Mouse (Mus musculus): ENCODE data around the gene Aox3. TPM values are rescaled to one million over a fixed set of nuclear protein-coding genes. Genes with fewer than 3 reads are reported as not detected.

Gene Aox3
- polyA plus RNA-seq, 1 experiment from 2014 or later = 0.32 TPM

- H3K27me3 ChIP-seq (ENCODE audit: control insufficient read depth, insufficient read depth, low read length) = no peaks in the 10 kb centered on the region
- no peak overlapping the region for H3K4me2 ChIP-seq (replicated peaks)
- WGBS = 90% methylated on average over 8 of the region's 8 CpGs
- no peaks in the 10 kb centered on the region for H3K36me3 ChIP-seq (replicated peaks; ENCODE audit: control insufficient read depth, insufficient read depth)
- H3K4me1 ChIP-seq (replicated peaks; ENCODE audit: control insufficient read depth, insufficient read depth, low read length) = no peaks in the 10 kb centered on the region
- H3K9ac ChIP-seq = no peak overlapping the region
- no peaks in the 10 kb centered on the region for H3K9me3 ChIP-seq (ENCODE audit: control insufficient read depth, low read length)
- no peak overlapping the region for H3K27ac ChIP-seq
- ATAC-seq (ENCODE audit: low FRiP score) (no peak), DNase-seq (ENCODE audit: low spot score) (no peak)
- no peak overlapping the region for H3K4me3 ChIP-seq (replicated peaks; ENCODE audit: low read length)
These were observed 39.3 kb downstream of the Aox3 start for GRCm38 (mm10) chr1:58152247-58152646.

GRCm38 (mm10) chr1:58156747-58157146 lies 43.8 kb downstream of the Aox3 start:
- no peak overlapping the region for H3K4me3 ChIP-seq (replicated peaks; ENCODE audit: low read length)

GRCm38 (mm10) chr1:58169893-58170292 lies 57.0 kb downstream of the Aox3 start:
- H3K4me1 ChIP-seq (replicated peaks; ENCODE audit: control insufficient read depth, insufficient read depth, low read length) = no peaks in the 10 kb centered on the region
- H3K9me3 ChIP-seq (ENCODE audit: control insufficient read depth, low read length) = no peaks in the 10 kb centered on the region
- 89% methylated on average over 6 of the region's 6 CpGs for WGBS
- H3K9ac ChIP-seq = no peak overlapping the region
- no peak overlapping the region for H3K4me2 ChIP-seq (replicated peaks)
- no peak overlapping the region for H3K27ac ChIP-seq
- H3K27me3 ChIP-seq (ENCODE audit: control insufficient read depth, insufficient read depth, low read length) = no peaks in the 10 kb centered on the region
- no peak for ATAC-seq (ENCODE audit: low FRiP score)
- H3K4me3 ChIP-seq (replicated peaks; ENCODE audit: low read length) = no peak overlapping the region
- H3K36me3 ChIP-seq (replicated peaks; ENCODE audit: control insufficient read depth, insufficient read depth) = no peaks in the 10 kb centered on the region
- no peak for DNase-seq (ENCODE audit: low spot score)

More at GRCm38 (mm10) chr1:58156747-58157146, 43.8 kb downstream of the Aox3 start:
- Histone ChIP-seq H3K27me3 (ENCODE audit: control insufficient read depth, insufficient read depth, low read length) (no peaks in the 10 kb centered on the region), H3K27ac (no peak overlapping the region), H3K9me3 (ENCODE audit: control insufficient read depth, low read length) (no peaks in the 10 kb centered on the region), H3K36me3 (replicated peaks; ENCODE audit: control insufficient read depth, insufficient read depth) (no peaks in the 10 kb centered on the region), H3K4me2 (replicated peaks) (no peak overlapping the region), H3K9ac (no peak overlapping the region), H3K4me1 (replicated peaks; ENCODE audit: control insufficient read depth, insufficient read depth, low read length) (no peaks in the 10 kb centered on the region)
- WGBS = 54% methylated on average over 5 of the region's 5 CpGs
- DNase-seq (ENCODE audit: low spot score) (peak; percentile 55), ATAC-seq (ENCODE audit: low FRiP score) (no peak; the same call in 1 of the 2 replicates)

GRCm38 (mm10) chr1:58188514-58189175 lies 75.7 kb downstream of the Aox3 start:
- no peak overlapping the region for H3K27ac ChIP-seq
- H3K27me3 ChIP-seq (ENCODE audit: control insufficient read depth, insufficient read depth, low read length) = no peaks in the 10 kb centered on the region
- ATAC-seq (ENCODE audit: low FRiP score) = no peak
- H3K4me3 ChIP-seq (replicated peaks; ENCODE audit: low read length) = no peak overlapping the region
- 38% methylated on average over 5 of the region's 5 CpGs for WGBS
- H3K4me1 ChIP-seq (replicated peaks; ENCODE audit: control insufficient read depth, insufficient read depth, low read length) = no peaks in the 10 kb centered on the region
- H3K4me2 ChIP-seq (replicated peaks) = no peak overlapping the region
- no peaks in the 10 kb centered on the region for H3K36me3 ChIP-seq (replicated peaks; ENCODE audit: control insufficient read depth, insufficient read depth)
- no peak for DNase-seq (ENCODE audit: low spot score)
- no peaks in the 10 kb centered on the region for H3K9me3 ChIP-seq (ENCODE audit: control insufficient read depth, low read length)
- H3K9ac ChIP-seq = no peak overlapping the region

GRCm38 (mm10) chr1:58194317-58194716 lies 81.4 kb downstream of the Aox3 start:
- ATAC-seq (ENCODE audit: low FRiP score) = no peak
- Histone ChIP-seq H3K4me3 (replicated peaks; ENCODE audit: low read length) (no peak overlapping the region), H3K9me3 (ENCODE audit: control insufficient read depth, low read length) (no peaks in the 10 kb centered on the region), H3K36me3 (replicated peaks; ENCODE audit: control insufficient read depth, insufficient read depth) (no peaks in the 10 kb centered on the region), H3K4me1 (replicated peaks; ENCODE audit: control insufficient read depth, insufficient read depth, low read length) (no peaks in the 10 kb centered on the region), H3K27ac (no peak overlapping the region), H3K27me3 (ENCODE audit: control insufficient read depth, insufficient read depth, low read length) (no peaks in the 10 kb centered on the region), H3K4me2 (replicated peaks) (no peak overlapping the region), H3K9ac (no peak overlapping the region)
- DNase-seq (ENCODE audit: low spot score) = no peak
- 91% methylated on average over 12 of the region's 12 CpGs for WGBS

GRCm38 (mm10) chr1:58194988-58195387 lies 82.1 kb downstream of the Aox3 start:
- Histone ChIP-seq H3K9me3 (ENCODE audit: control insufficient read depth, low read length) (no peaks in the 10 kb centered on the region), H3K27me3 (ENCODE audit: control insufficient read depth, insufficient read depth, low read length) (no peaks in the 10 kb centered on the region), H3K4me1 (replicated peaks; ENCODE audit: control insufficient read depth, insufficient read depth, low read length) (no peaks in the 10 kb centered on the region), H3K9ac (no peak overlapping the region), H3K4me2 (replicated peaks) (no peak overlapping the region), H3K27ac (no peak overlapping the region), H3K4me3 (replicated peaks; ENCODE audit: low read length) (no peak overlapping the region), H3K36me3 (replicated peaks; ENCODE audit: control insufficient read depth, insufficient read depth) (no peaks in the 10 kb centered on the region)
- DNase-seq (ENCODE audit: low spot score) (no peak), ATAC-seq (ENCODE audit: low FRiP score) (no peak)
- WGBS = 85% methylated on average over 3 of the region's 3 CpGs

GRCm38 (mm10) chr1:58195541-58195940 lies 82.6 kb downstream of the Aox3 start:
- DNase-seq (ENCODE audit: low spot score) (no peak), ATAC-seq (ENCODE audit: low FRiP score) (no peak)
- Histone ChIP-seq H3K27me3 (ENCODE audit: control insufficient read depth, insufficient read depth, low read length) (no peaks in the 10 kb centered on the region), H3K36me3 (replicated peaks; ENCODE audit: control insufficient read depth, insufficient read depth) (no peaks in the 10 kb centered on the region), H3K27ac (no peak overlapping the region), H3K4me2 (replicated peaks) (no peak overlapping the region), H3K4me1 (replicated peaks; ENCODE audit: control insufficient read depth, insufficient read depth, low read length) (no peaks in the 10 kb centered on the region), H3K9ac (no peak overlapping the region), H3K4me3 (replicated peaks; ENCODE audit: low read length) (no peak overlapping the region), H3K9me3 (ENCODE audit: control insufficient read depth, low read length) (no peaks in the 10 kb centered on the region)
- WGBS = 14% methylated on average over 10 of the region's 10 CpGs

- no peak for DNase-seq (ENCODE audit: low spot score)
- 68% methylated on average over 9 of the region's 9 CpGs for WGBS
- H3K4me1 ChIP-seq (replicated peaks; ENCODE audit: control insufficient read depth, insufficient read depth, low read length) = no peaks in the 10 kb centered on the region
- no peaks in the 10 kb centered on the region for H3K27me3 ChIP-seq (ENCODE audit: control insufficient read depth, insufficient read depth, low read length)
- no peak overlapping the region for H3K4me2 ChIP-seq (replicated peaks)
- no peaks in the 10 kb centered on the region for H3K9me3 ChIP-seq (ENCODE audit: control insufficient read depth, low read length)
- no peak overlapping the region for H3K27ac ChIP-seq
- H3K9ac ChIP-seq = no peak overlapping the region
- H3K36me3 ChIP-seq (replicated peaks; ENCODE audit: control insufficient read depth, insufficient read depth) = no peaks in the 10 kb centered on the region
- ATAC-seq (ENCODE audit: low FRiP score) = 0 out of 2 replicates have a peak, but pooled peaks have one; percentile 31
- no peak overlapping the region for H3K4me3 ChIP-seq (replicated peaks; ENCODE audit: low read length)
These were observed 84.1 kb downstream of the Aox3 start for GRCm38 (mm10) chr1:58197023-58197422.

GRCm38 (mm10) chr1:58198386-58198785 lies 85.5 kb downstream of the Aox3 start:
- Histone ChIP-seq H3K4me2 (replicated peaks) (no peak overlapping the region), H3K36me3 (replicated peaks; ENCODE audit: control insufficient read depth, insufficient read depth) (no peaks in the 10 kb centered on the region), H3K27me3 (ENCODE audit: control insufficient read depth, insufficient read depth, low read length) (no peaks in the 10 kb centered on the region), H3K4me1 (replicated peaks; ENCODE audit: control insufficient read depth, insufficient read depth, low read length) (no peaks in the 10 kb centered on the region), H3K9ac (no peak overlapping the region), H3K27ac (no peak overlapping the region), H3K9me3 (ENCODE audit: control insufficient read depth, low read length) (no peaks in the 10 kb centered on the region), H3K4me3 (replicated peaks; ENCODE audit: low read length) (no peak overlapping the region)
- WGBS = 88% methylated on average over 4 of the region's 4 CpGs
- DNase-seq (ENCODE audit: low spot score) (no peak), ATAC-seq (ENCODE audit: low FRiP score) (no peak)

GRCm38 (mm10) chr1:58210203-58210602 lies 97.3 kb downstream of the Aox3 start, which contains the start of gene Aox4:
Gene Aox4 (plus strand): TSS chr1:58210397.
- 81% methylated on average over 17 of the region's 17 CpGs for WGBS
- no peak for ATAC-seq (ENCODE audit: low FRiP score)
- H3K27ac ChIP-seq = no peak within 1 kb of the TSS
- no peak within 1 kb of the TSS for H3K4me2 ChIP-seq (replicated peaks)
- no peaks in the 10 kb centered on the region for H3K36me3 ChIP-seq (replicated peaks; ENCODE audit: control insufficient read depth, insufficient read depth)
- no peaks in the 10 kb centered on the region for H3K4me1 ChIP-seq (replicated peaks; ENCODE audit: control insufficient read depth, insufficient read depth, low read length)
- no peaks in the 10 kb centered on the region for H3K27me3 ChIP-seq (ENCODE audit: control insufficient read depth, insufficient read depth, low read length)
- DNase-seq (ENCODE audit: low spot score) = no peak
- H3K4me3 ChIP-seq (replicated peaks; ENCODE audit: low read length) = no peak within 1 kb of the TSS
- H3K9me3 ChIP-seq (ENCODE audit: control insufficient read depth, low read length) = no peaks in the 10 kb centered on the region
- no peak within 1 kb of the TSS for H3K9ac ChIP-seq

Measured in hindbrain, embryonic 14.5 days (tissue).